Mouse (Mus musculus) v-Abl transformed pro-B cells (cell line): Measurements from ENCODE around the gene Cdk5rap3.

Experiments
- in situ Hi-C, 2 experiments: fragments of 400-800 bp; cut with MboI; formaldehyde crosslinking; loops; one replicate each; pipeline ENCODE4 v1.15.1; 2025; ENCODE audit not compliant: unreplicated experiment in 2 of 2

Cdk5rap3 gene

GRCm38 (mm10) chr11:96902639-96903635 lies 13.4 kb downstream of the Cdk5rap3 start:
- in situ Hi-C loops = no loop called here

- in situ Hi-C loops = no loop called here
Observed at GRCm38 (mm10) chr11:96901332-96901731, 15.0 kb downstream of the Cdk5rap3 start.

- in situ Hi-C loops = no loop called here
Observed at GRCm38 (mm10) chr11:96899449-96900306, 16.6 kb downstream of the Cdk5rap3 start.

GRCm38 (mm10) chr11:96895886-96896285 lies 20.4 kb downstream of the Cdk5rap3 start:
- in situ Hi-C loops = no loop called here

GRCm38 (mm10) chr11:96893203-96893842 lies 23.0 kb downstream of the Cdk5rap3 start:
- in situ Hi-C loops = no loop called here

- in situ Hi-C loops = no loop called here
Observed at GRCm38 (mm10) chr11:96891784-96892527, 24.3 kb downstream of the Cdk5rap3 start.

- in situ Hi-C loops = no loop called here
Observed at GRCm38 (mm10) chr11:96886942-96887546, 29.3 kb downstream of the Cdk5rap3 start.

GRCm38 (mm10) chr11:96885901-96886340 lies 30.4 kb downstream of the Cdk5rap3 start:
- in situ Hi-C loops = no loop called here

- in situ Hi-C loops = no loop called here
Observed at GRCm38 (mm10) chr11:96880296-96880695, 36.0 kb downstream of the Cdk5rap3 start.

- in situ Hi-C loops = no loop called here
Observed at GRCm38 (mm10) chr11:96879359-96879758, 36.9 kb downstream of the Cdk5rap3 start.

GRCm38 (mm10) chr11:96878715-96879114 lies 37.6 kb downstream of the Cdk5rap3 start:
- in situ Hi-C loops = no loop called here

- in situ Hi-C loops = no loop called here
Observed at GRCm38 (mm10) chr11:96877071-96877470, 39.2 kb downstream of the Cdk5rap3 start.

- in situ Hi-C loops = no loop called here
Observed at GRCm38 (mm10) chr11:96876300-96877040, 39.8 kb downstream of the Cdk5rap3 start.

- in situ Hi-C loops = no loop called here
Observed at GRCm38 (mm10) chr11:96875745-96876144, 40.6 kb downstream of the Cdk5rap3 start.

GRCm38 (mm10) chr11:96875270-96875669 lies 41.0 kb downstream of the Cdk5rap3 start:
- in situ Hi-C loops = no loop called here

GRCm38 (mm10) chr11:96873601-96874140 lies 42.6 kb downstream of the Cdk5rap3 start:
- in situ Hi-C loops = loop anchor here (5.0 to 25.0 kb wide), 3 partner anchors 34 to 1336 kb away; partner anchors contain the start of gene Atp5g1 (in 2 of the 2)

- in situ Hi-C loops = loop anchor here (5.0 to 25.0 kb wide), 3 partner anchors 35 to 1335 kb away; partner anchors contain the start of gene Atp5g1 (in 2 of the 2)
Observed at GRCm38 (mm10) chr11:96872441-96873379, 43.6 kb downstream of the Cdk5rap3 start.
